Mouse (Mus musculus): Measurements from ENCODE around the gene Fetub. TPM values are rescaled to one million over a fixed set of nuclear protein-coding genes. Genes with fewer than 3 reads are reported as not detected.
A peak's percentile ranks its signal among the peaks of the same experiment; 100 is the strongest.
"Not testable (repeated sequence)": the region's sequence is repeated elsewhere in the genome, so short reads cannot be mapped to it uniquely, and the experiment has no call there.

Gene Fetub
- polyA plus RNA-seq, 1 experiment from 2014 or later = not detected

DNA sequence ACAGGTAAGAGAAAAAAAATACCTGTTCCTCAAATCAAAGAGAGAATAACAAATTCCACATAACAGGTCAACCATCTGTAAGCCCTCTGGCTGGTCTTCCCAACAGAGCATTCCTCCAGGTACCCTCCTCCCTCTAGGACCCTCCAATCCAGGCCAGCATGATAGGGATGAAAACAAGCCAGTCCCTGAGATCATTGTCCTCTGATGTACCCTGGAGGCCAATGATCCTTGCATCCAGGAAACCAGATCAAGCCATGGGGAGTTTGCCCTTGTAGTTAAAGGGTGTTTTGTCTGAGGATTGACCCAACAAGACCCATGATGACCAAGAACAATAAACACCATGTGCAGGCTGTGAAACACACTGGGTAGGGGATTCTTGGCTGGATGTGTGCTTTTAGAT is 3.9 kb upstream of the Fetub start:
- Histone ChIP-seq H3K36me3 (no peaks in the 10 kb centered on the region), H3K4me2 (no peak overlapping the region), H3K9ac (no peak overlapping the region), H3K27ac (replicated peaks) (no peak overlapping the region), H3K4me1 (replicated peaks) (no peaks in the 10 kb centered on the region), H3K27me3 (no peaks in the 10 kb centered on the region), H3K9me3 (no peaks in the 10 kb centered on the region), H3K4me3 (no peak overlapping the region)
- no peak for ATAC-seq (ENCODE audit: low read depth)

GRCm38 (mm10) chr16:22918664-22919312 is 654 bp downstream of the Fetub start:
- H3K4me3 ChIP-seq = no peak overlapping the region
- H3K9me3 ChIP-seq = no peaks in the 10 kb centered on the region
- no peaks in the 10 kb centered on the region for H3K36me3 ChIP-seq
- no peak overlapping the region for H3K4me2 ChIP-seq
- 80% methylated on average over 15 of the region's 15 CpGs for WGBS
- no peaks in the 10 kb centered on the region for H3K4me1 ChIP-seq (replicated peaks)
- H3K27me3 ChIP-seq = no peaks in the 10 kb centered on the region
- ATAC-seq (ENCODE audit: low read depth) = no peak
- no peak overlapping the region for H3K9ac ChIP-seq
- H3K27ac ChIP-seq (replicated peaks) = no peak overlapping the region

DNA sequence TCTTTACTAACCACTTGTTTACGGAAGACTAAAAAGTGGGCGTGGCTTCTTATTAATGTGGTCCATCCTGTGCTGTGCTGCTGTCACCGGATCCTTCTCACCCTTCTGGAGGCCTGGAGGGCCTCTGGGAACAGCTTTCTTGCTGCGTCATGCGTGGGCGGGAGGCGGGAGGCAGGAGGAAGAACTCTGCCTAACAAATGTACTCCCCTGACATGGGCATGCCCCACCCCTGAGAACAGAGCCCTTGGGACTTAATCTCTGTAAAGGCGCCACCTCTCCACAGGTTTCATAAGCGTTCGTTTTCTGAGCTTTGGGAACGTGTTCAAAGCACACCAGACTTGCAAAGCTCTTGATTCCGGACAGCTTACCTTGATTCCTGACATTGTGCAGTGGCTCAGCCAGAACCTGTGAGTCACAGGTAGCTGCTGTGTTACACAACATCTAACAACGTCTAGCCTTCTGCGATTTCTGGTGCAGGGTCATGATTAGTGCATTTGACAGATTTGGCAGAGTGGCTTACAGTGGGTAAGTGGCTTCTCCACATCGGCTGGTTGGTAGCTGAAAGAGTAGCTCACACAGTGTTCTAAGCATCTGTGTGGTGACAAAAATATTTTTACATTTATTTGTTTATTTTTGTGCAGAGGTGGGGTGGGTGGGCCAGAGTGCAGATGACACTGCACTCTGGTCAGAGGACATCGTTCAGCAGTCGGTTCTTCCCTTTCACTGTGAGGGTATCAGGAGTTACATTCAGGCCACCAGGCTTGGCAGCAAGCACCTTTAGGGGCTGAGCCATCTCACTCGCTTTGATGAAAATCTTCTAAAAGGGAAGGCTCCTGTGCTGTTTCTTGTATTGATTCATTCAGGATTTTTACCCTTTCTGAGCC is 2.1 kb downstream of the Fetub start:
- Histone ChIP-seq H3K9me3 (no peaks in the 10 kb centered on the region), H3K4me1 (replicated peaks) (no peaks in the 10 kb centered on the region), H3K36me3 (no peaks in the 10 kb centered on the region), H3K9ac (no peak overlapping the region), H3K4me3 (no peak overlapping the region), H3K4me2 (no peak overlapping the region), H3K27me3 (no peaks in the 10 kb centered on the region), H3K27ac (replicated peaks) (no peak overlapping the region)
- no peak for ATAC-seq (ENCODE audit: low read depth)
- WGBS = 80% methylated on average over 18 of the region's 18 CpGs

DNA sequence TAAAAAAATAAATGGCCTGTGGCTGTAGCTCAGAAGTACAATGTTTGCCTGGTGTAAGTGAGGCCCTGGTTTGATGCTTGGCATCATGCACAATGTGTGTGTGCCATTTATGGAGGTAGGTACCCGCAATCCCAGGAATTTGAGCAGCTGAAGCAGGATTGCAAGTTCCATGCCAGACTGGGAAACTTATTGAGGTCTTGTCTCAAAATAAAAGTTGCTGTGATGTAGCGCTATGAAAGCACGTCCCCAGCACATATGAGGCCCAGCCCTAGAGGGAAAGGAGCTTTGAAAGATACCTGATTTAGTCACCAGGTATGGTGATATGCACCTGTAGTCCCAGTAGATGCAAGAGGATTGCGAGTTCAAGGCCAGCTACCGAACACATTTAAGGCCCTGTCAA is 3.6 kb downstream of the Fetub start:
- no peak for ATAC-seq (ENCODE audit: low read depth)
- Histone ChIP-seq H3K4me2 (no peak overlapping the region), H3K36me3 (no peaks in the 10 kb centered on the region), H3K27ac (replicated peaks) (no peak overlapping the region), H3K4me1 (replicated peaks) (no peaks in the 10 kb centered on the region), H3K9ac (no peak overlapping the region), H3K4me3 (no peak overlapping the region), H3K27me3 (no peaks in the 10 kb centered on the region), H3K9me3 (no peaks in the 10 kb centered on the region)
- 95% methylated on average over 5 of the region's 5 CpGs for WGBS

DNA sequence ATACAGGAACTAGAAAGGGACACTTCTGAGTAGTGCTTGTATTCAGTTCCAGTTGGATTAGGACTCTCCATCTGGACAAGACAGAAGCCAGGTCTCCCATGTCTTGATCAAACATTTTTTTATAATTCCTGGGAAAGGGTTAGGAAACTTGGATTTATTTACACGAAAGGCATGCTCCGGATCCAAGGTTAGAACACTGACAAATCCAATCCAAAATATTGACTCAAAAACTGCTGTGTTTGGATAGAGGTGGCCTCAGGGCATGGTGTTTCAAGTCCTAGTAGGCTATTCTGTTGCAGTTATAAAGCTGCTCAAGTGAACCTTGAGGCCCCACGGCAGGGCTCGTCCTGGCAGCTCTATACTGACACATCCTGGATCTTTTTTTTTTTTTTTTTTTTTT is 4.3 kb downstream of the Fetub start:
- Histone ChIP-seq H3K4me3 (no peak overlapping the region), H3K9ac (no peak overlapping the region), H3K36me3 (no peaks in the 10 kb centered on the region), H3K4me2 (no peak overlapping the region), H3K27ac (replicated peaks) (no peak overlapping the region), H3K27me3 (no peaks in the 10 kb centered on the region), H3K9me3 (no peaks in the 10 kb centered on the region), H3K4me1 (replicated peaks) (no peaks in the 10 kb centered on the region)
- 87% methylated on average over 4 of the region's 4 CpGs for WGBS
- no peak for ATAC-seq (ENCODE audit: low read depth)

DNA sequence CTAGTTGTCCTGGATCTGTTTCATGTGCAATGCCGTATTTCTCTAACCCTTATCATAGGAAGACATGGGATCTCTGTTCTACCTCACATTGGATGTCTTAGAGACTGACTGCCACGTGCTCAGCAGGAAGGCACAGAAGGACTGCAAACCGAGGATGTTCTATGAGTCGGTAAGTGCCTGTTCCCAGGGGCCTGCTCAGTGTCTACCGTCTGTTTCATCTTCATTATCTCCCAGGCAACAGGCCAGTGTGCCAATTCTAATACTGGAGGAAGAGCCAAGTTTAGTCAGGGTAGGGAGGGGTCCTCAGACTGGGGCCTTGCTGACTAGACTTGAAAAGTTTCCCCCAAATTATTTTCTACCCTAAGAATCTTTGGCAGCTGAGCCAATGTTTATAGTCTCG is 11.4 kb downstream of the Fetub start:
- 56% methylated on average over 6 of the region's 6 CpGs for WGBS
- no peaks in the 10 kb centered on the region for H3K36me3 ChIP-seq

GRCm38 (mm10) chr16:22931431-22932200 is 13.5 kb downstream of the Fetub start:
- H3K36me3 ChIP-seq = no peaks in the 10 kb centered on the region
- H3K9ac ChIP-seq = no peak overlapping the region
- no peak overlapping the region for H3K4me3 ChIP-seq
- ATAC-seq (ENCODE audit: low read depth) = no peak
- no peaks in the 10 kb centered on the region for H3K9me3 ChIP-seq
- no peaks in the 10 kb centered on the region for H3K4me1 ChIP-seq (replicated peaks)
- no peak overlapping the region for H3K4me2 ChIP-seq
- WGBS = 88% methylated on average over 11 of the region's 11 CpGs
- H3K27me3 ChIP-seq = no peaks in the 10 kb centered on the region
- H3K27ac ChIP-seq (replicated peaks) = no peak overlapping the region

More for the DNA sequence above, 11.4 kb downstream of the Fetub start:
- H3K9ac ChIP-seq = no peak overlapping the region
- H3K27me3 ChIP-seq = no peaks in the 10 kb centered on the region
- no peak overlapping the region for H3K27ac ChIP-seq (replicated peaks)
- no peak overlapping the region for H3K4me3 ChIP-seq
- H3K9me3 ChIP-seq = no peaks in the 10 kb centered on the region
- ATAC-seq (ENCODE audit: low read depth) = peak; percentile 56; the same call in 1 of the 2 replicates
- no peak overlapping the region for H3K4me2 ChIP-seq
- no peaks in the 10 kb centered on the region for H3K4me1 ChIP-seq (replicated peaks)

GRCm38 (mm10) chr16:22937631-22938030 is 19.5 kb downstream of the Fetub start:
- no peak overlapping the region for H3K4me3 ChIP-seq
- no peak overlapping the region for H3K9ac ChIP-seq
- H3K4me1 ChIP-seq (replicated peaks) = no peaks in the 10 kb centered on the region
- 0 out of 2 replicates have a peak, but pooled peaks cover 6% of the 10 kb centered on the region for H3K9me3 ChIP-seq
- ATAC-seq (ENCODE audit: low read depth) = no peak
- no peak overlapping the region for H3K27ac ChIP-seq (replicated peaks)
- H3K36me3 ChIP-seq = no peaks in the 10 kb centered on the region
- 90% methylated on average over 12 of the region's 12 CpGs for WGBS
- no peaks in the 10 kb centered on the region for H3K27me3 ChIP-seq
- no peak overlapping the region for H3K4me2 ChIP-seq

DNA sequence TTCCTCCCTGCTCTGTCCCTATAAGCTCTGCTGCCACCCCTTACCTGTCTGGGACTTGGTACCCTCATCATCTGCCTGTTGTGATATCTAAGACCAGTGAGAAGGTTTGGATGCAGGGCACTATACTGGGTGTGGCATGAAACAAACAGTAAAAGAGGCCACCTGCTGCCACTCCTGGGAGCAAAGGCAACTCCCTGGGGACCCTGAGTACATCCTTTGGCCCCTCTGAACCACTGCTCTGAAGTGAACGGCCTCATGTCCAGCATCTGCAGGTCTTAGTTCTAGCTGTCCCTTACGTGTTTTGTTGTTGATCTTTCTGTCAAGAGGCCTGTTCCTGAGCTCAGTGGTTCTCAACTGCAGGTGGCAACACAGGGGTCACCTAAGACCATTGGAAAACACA is 20.4 kb downstream of the Fetub start:
- no peaks in the 10 kb centered on the region for H3K4me1 ChIP-seq (replicated peaks)
- 0 out of 2 replicates have a peak, but pooled peaks cover 6% of the 10 kb centered on the region for H3K9me3 ChIP-seq
- no peak overlapping the region for H3K4me3 ChIP-seq
- WGBS = 82% methylated on average over 2 of the region's 2 CpGs
- no peaks in the 10 kb centered on the region for H3K36me3 ChIP-seq
- no peaks in the 10 kb centered on the region for H3K27me3 ChIP-seq
- H3K27ac ChIP-seq (replicated peaks) = no peak overlapping the region
- no peak overlapping the region for H3K4me2 ChIP-seq
- ATAC-seq (ENCODE audit: low read depth) = no peak
- H3K9ac ChIP-seq = no peak overlapping the region

GRCm38 (mm10) chr16:22939120-22939695 is 21.1 kb downstream of the Fetub start:
- Histone ChIP-seq H3K36me3 (no peaks in the 10 kb centered on the region), H3K4me3 (no peak overlapping the region), H3K9ac (no peak overlapping the region), H3K27me3 (no peaks in the 10 kb centered on the region), H3K4me1 (replicated peaks) (no peaks in the 10 kb centered on the region), H3K27ac (replicated peaks) (no peak overlapping the region), H3K4me2 (no peak overlapping the region), H3K9me3 (0 out of 2 replicates have a peak, but pooled peaks cover 6% of the 10 kb centered on the region)
- WGBS = 79% methylated on average over 8 of the region's 8 CpGs
- ATAC-seq (ENCODE audit: low read depth) = no peak

DNA sequence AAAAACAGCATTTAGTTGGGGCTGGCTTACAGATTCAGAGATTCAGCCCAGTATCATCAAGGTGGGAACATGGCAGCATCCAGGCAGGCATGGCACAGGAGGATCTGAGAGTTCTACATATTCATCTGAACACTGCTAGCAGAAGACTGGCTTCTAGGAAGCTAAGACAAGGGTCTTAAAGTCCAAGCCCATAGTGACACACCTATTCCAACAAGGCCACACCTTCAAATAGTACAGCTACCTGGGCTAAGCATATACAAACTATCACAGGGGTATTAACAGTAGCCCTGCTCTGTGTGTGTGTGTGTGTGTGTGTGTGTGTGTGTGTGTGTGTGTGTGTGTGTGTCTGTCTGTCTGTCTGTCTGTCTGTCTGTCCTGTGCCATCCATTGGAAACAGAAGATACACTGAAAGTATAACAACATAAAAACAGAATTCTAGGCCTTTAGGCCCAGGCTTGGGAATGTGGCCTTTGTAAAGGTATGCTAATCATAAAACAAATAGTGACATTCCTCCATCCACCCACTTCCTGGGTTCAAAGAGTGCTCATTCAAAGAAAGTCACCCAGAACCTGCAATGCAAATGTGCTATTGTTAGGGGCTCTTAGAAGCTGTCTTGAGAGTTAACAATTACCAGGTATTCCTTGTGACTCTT is 23.8 kb downstream of the Fetub start:
- not testable (repeated sequence) for H3K4me3 ChIP-seq; H3K9me3 ChIP-seq; H3K36me3 ChIP-seq; H3K27me3 ChIP-seq; H3K4me2 ChIP-seq; H3K4me1 ChIP-seq (replicated peaks); H3K9ac ChIP-seq; ATAC-seq (ENCODE audit: low read depth); H3K27ac ChIP-seq (replicated peaks)

Measured in neural tube, embryonic 13.5 days (tissue).